Mouse (Mus musculus) embryonic fibroblast, embryonic 13.5 days (primary cell): ENCODE measurements around the gene Vps29.

Source experiments
- CTCF ChIP-seq: IDR thresholded peaks from 2 replicates; pipeline ENCODE4 v1.5.1; 2011; ENCODE audit warnings: mild to moderate bottlenecking, control low read depth, low read length, moderate library complexity, borderline replicate concordance; ENCODE audit not compliant: insufficient read depth
- POLR2A ChIP-seq: IDR thresholded peaks from 2 replicates; pipeline ENCODE4 v1.6.1; 2011; ENCODE audit warnings: low read depth, mild to moderate bottlenecking, control low read depth, low read length, moderate library complexity

DNA sequence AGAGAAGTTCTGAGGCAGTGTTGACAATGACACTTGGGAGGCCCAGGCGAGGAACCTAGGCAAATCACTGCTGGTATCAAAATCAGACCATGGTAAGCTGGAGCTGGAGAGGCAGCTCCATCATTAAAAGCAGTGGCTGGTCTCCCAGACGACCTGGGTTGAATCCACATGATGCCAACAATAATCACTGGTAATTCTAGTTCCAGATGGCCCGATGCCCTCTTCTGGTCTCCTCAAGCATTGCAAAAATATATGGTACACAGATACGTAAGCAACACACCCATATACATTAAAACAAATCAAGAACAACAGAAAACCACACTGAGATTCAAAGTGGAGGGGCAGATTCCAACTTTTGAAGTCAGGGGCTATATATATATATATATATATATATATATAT is 8.4 kb upstream of the Vps29 start:
- TF ChIP-seq CTCF: no peak
- TF ChIP-seq POLR2A: no peak
